In the genomic region with DNA sequence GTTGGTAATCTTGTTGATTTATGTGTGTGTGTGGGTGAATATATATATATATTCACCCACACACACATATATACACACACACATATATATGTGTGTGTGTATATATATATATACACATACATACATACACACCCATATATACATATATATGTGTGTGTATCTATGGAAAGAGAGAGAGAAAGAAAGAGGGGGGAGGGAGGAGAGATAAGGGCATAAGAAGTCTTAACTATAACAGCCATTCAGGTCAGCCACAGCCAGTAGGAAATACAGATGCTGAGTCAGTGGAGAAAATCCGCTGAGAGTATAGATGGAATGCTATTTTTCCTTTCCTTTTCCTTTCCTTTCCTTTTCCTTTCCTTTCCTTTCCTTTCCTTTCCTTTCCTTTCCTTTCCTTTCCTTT, we compare ENCODE assay signal across 21 mouse cellular contexts.
A peak's percentile ranks its signal among the peaks of the same experiment; 100 is the strongest.
DNase-seq lines count a peak whose midpoint lies in the region; ATAC-seq and TF ChIP-seq lines count a peak whose summit lies in the region.
"Had no signal": no experiment of that assay in that cellular context is flagged by ENCODE, and none has a peak within 500 bp of the region (broad histone marks: within the 10 kb centered on the region; RNA-seq: fewer than 3 reads in every experiment).

No protein-coding gene starts in this region.

- H3K27me3 ChIP-seq in liver, embryonic 12.5 days (replicated peaks), result no peaks in the 10 kb centered on the region
- no peaks in the 10 kb centered on the region for H3K27me3 ChIP-seq in liver, embryonic 15.5 days
- no peaks in the 10 kb centered on the region for H3K27me3 ChIP-seq in midbrain, postnatal 0 days (ENCODE audit: insufficient read depth, low read length)
- H3K27me3 ChIP-seq: embryonic facial prominence, embryonic 13.5 days; forebrain, embryonic 12.5 days; forebrain, embryonic 15.5 days; hindbrain, embryonic 12.5 days; hindbrain, embryonic 15.5 days had no signal

- no peak overlapping the region for H3K27ac ChIP-seq in liver, embryonic 12.5 days
- no peak overlapping the region for H3K27ac ChIP-seq in liver, embryonic 15.5 days (replicated peaks)
- H3K27ac ChIP-seq in midbrain, postnatal 0 days (ENCODE audit: low read depth, low read length), result no peak overlapping the region
- H3K27ac ChIP-seq: embryonic facial prominence, embryonic 10.5 days; embryonic facial prominence, embryonic 13.5 days; forebrain, embryonic 12.5 days; forebrain, embryonic 15.5 days; heart, adult 2 months; hindbrain, embryonic 12.5 days; hindbrain, embryonic 15.5 days had no signal

- peak overlapping the region; percentile 51; the same call in 1 of the 2 replicates for H3K4me2 ChIP-seq in liver, embryonic 12.5 days
- H3K4me2 ChIP-seq in liver, embryonic 15.5 days, result no peak overlapping the region
- no peak overlapping the region for H3K4me2 ChIP-seq in midbrain, postnatal 0 days (ENCODE audit: low read depth, low read length, poor library complexity, severe bottlenecking)

- 24% methylated on average over 1 of the region's 1 CpGs for WGBS in liver, embryonic 12.5 days (ENCODE audit: insufficient replicate concordance)
- 36% methylated on average over 1 of the region's 1 CpGs for WGBS in liver, embryonic 15.5 days (ENCODE audit: insufficient replicate concordance)
- WGBS in midbrain, postnatal 0 days, result 81% methylated on average over 1 of the region's 1 CpGs

- peak; percentile 61 for ATAC-seq in liver, embryonic 12.5 days
- peak; percentile 62 for ATAC-seq in liver, embryonic 15.5 days (ENCODE audit: insufficient read depth)
- no peak for ATAC-seq in midbrain, postnatal 0 days (ENCODE audit: low FRiP score)
- ATAC-seq: activated CD4-positive, CD25-positive, alpha-beta regulatory T cell, adult 4 months had no signal

- no peak for TF ChIP-seq CTCF in midbrain, postnatal 0 days (IDR thresholded peaks at IDR 0.05)

- no peaks in the 10 kb centered on the region for H3K9me3 ChIP-seq in liver, embryonic 12.5 days (replicated peaks)
- no peaks in the 10 kb centered on the region for H3K9me3 ChIP-seq in liver, embryonic 15.5 days (replicated peaks)
- no peaks in the 10 kb centered on the region for H3K9me3 ChIP-seq in midbrain, postnatal 0 days (ENCODE audit: low read length)
- H3K9me3 ChIP-seq: embryonic facial prominence, embryonic 10.5 days; embryonic facial prominence, embryonic 13.5 days; forebrain, embryonic 12.5 days; forebrain, embryonic 15.5 days; hindbrain, embryonic 12.5 days; hindbrain, embryonic 15.5 days had no signal

- no peak overlapping the region for H3K9ac ChIP-seq in liver, embryonic 12.5 days
- H3K9ac ChIP-seq in liver, embryonic 15.5 days, result no peak overlapping the region
- no peak overlapping the region for H3K9ac ChIP-seq in midbrain, postnatal 0 days (replicated peaks; ENCODE audit: low read length, poor library complexity, severe bottlenecking)
- H3K9ac ChIP-seq: embryonic facial prominence, embryonic 13.5 days; forebrain, embryonic 12.5 days; forebrain, embryonic 15.5 days; hindbrain, embryonic 12.5 days; hindbrain, embryonic 15.5 days had no signal

- H3K36me3 ChIP-seq in liver, embryonic 12.5 days, result no peaks in the 10 kb centered on the region
- no peaks in the 10 kb centered on the region for H3K36me3 ChIP-seq in liver, embryonic 15.5 days (replicated peaks)
- H3K36me3 ChIP-seq in midbrain, postnatal 0 days (ENCODE audit: insufficient read depth, low read length), result no peaks in the 10 kb centered on the region
- H3K36me3 ChIP-seq: embryonic facial prominence, embryonic 10.5 days; embryonic facial prominence, embryonic 13.5 days; forebrain, embryonic 12.5 days; forebrain, embryonic 15.5 days; hindbrain, embryonic 12.5 days; hindbrain, embryonic 15.5 days had no signal

- peak; percentile 2 for DNase-seq in embryo, embryonic 10 days (ENCODE audit: low spot score)
- DNase-seq in embryo, embryonic 10.5 days (ENCODE audit: low spot score), result no peak
- DNase-seq in midbrain, postnatal 0 days (ENCODE audit: low spot score), result no peak
- DNase-seq in adrenal gland, postnatal 14 days, result no peak
- DNase-seq: adrenal gland, adult 8-10 months; adrenal gland, postnatal 36 days; cerebellum, adult 18-20 months; cerebellum, adult 9-10 months; cerebellum, postnatal 14 days; gastrocnemius, postnatal 25 days; heart, adult 2 months had no signal

- H3K4me1 ChIP-seq in liver, embryonic 12.5 days, result peaks cover 52% of the 10 kb centered on the region
- H3K4me1 ChIP-seq in liver, embryonic 15.5 days (replicated peaks), result peaks cover 47% of the 10 kb centered on the region
- no peaks in the 10 kb centered on the region for H3K4me1 ChIP-seq in midbrain, postnatal 0 days (ENCODE audit: insufficient read depth, low read length)
- H3K4me1 ChIP-seq: hindbrain, embryonic 12.5 days had no signal

- no peak overlapping the region for H3K4me3 ChIP-seq in liver, embryonic 12.5 days
- H3K4me3 ChIP-seq in liver, embryonic 15.5 days (replicated peaks), result no peak overlapping the region
- no peak overlapping the region for H3K4me3 ChIP-seq in midbrain, postnatal 0 days (ENCODE audit: low read depth, low read length)
- H3K4me3 ChIP-seq: embryonic facial prominence, embryonic 13.5 days; erythroblast, embryonic 14.5 days; forebrain, embryonic 15.5 days; heart, adult 2 months; hindbrain, embryonic 12.5 days; hindbrain, embryonic 15.5 days had no signal
